Mouse (Mus musculus) neural tube, embryonic 14.5 days (tissue): ENCODE results near the gene Gpd1. TPM values are rescaled to one million over a fixed set of nuclear protein-coding genes. Genes with fewer than 3 reads are reported as not detected.
"Not testable (repeated sequence)": the region's sequence is repeated elsewhere in the genome, so short reads cannot be mapped to it uniquely, and the experiment has no call there.

Source experiments
- ATAC-seq: fragments of 200-750 bp; cut with Nextera tagmentation; 2 replicates; pipeline ENCODE4 v1.8.0; 2017; ENCODE audit warnings: low read depth, mild to moderate bottlenecking, moderate TSS enrichment, moderate library complexity
- H3K27ac ChIP-seq: fragments of 300-500 bp; sonication (generic); 2 replicates; pipeline ENCODE4 v1.5.1; 2014; ENCODE audit warnings: low read depth, mild to moderate bottlenecking, control low read depth, low read length, moderate library complexity, mixed read lengths
- H3K27me3 ChIP-seq: fragments of 300-500 bp; sonication (generic); 2 replicates; pipeline ENCODE4 v1.6.1; 2014; ENCODE audit warnings: low read length; ENCODE audit not compliant: control insufficient read depth, insufficient read depth
- H3K36me3 ChIP-seq: fragments of 300-500 bp; sonication (generic); 2 replicates; pipeline ENCODE4 v1.6.1; 2014; ENCODE audit warnings: low read length, mixed read lengths; ENCODE audit not compliant: control insufficient read depth, insufficient read depth
- H3K4me1 ChIP-seq: fragments of 300-500 bp; sonication (generic); 2 replicates; pipeline ENCODE4 v1.6.1; 2014; ENCODE audit warnings: low read length; ENCODE audit not compliant: control insufficient read depth, insufficient read depth
- H3K4me2 ChIP-seq: fragments of 300-500 bp; sonication (generic); 2 replicates; pipeline ENCODE4 v1.6.1; 2014; ENCODE audit warnings: mild to moderate bottlenecking, low read depth, low read length, control low read depth
- H3K4me3 ChIP-seq: fragments of 300-500 bp; sonication (generic); 2 replicates; pipeline ENCODE4 v1.5.1; 2014; ENCODE audit warnings: low read depth, low read length, control low read depth, mixed read lengths
- H3K9ac ChIP-seq: fragments of 300-500 bp; sonication (generic); replicated peaks from 2 replicates; pipeline ENCODE4 v1.6.1; 2014; ENCODE audit warnings: low read depth, mild to moderate bottlenecking, control low read depth, low read length, mixed read lengths
- H3K9me3 ChIP-seq: fragments of 300-500 bp; sonication (generic); 2 replicates; pipeline ENCODE4 v1.6.1; 2016; ENCODE audit warnings: low read length; ENCODE audit not compliant: control insufficient read depth
- WGBS: fragments of 180-500 bp; shearing (Covaris S2); extraction: QIAGEN DNeasy Blood & Tissue Kit; methylation state at CpG from one replicate; pipeline ENCODE4 v1.1.7; 2014; 5-methylcytosine and 5-hydroxymethylcytosine counted together
- polyA plus RNA-seq: library from polyadenylated mRNA; unstranded; fragments of >200 nt; fragmentation: Nextera tagmentation; extraction: Ambion mirVana; gene quantifications from 2 replicates; pipeline ENCODE4 v1.2.1, GENCODE M21; 2014

Gpd1 gene
- polyA plus RNA-seq, 1 experiment from 2014 or later, result 1.2 TPM

DNA sequence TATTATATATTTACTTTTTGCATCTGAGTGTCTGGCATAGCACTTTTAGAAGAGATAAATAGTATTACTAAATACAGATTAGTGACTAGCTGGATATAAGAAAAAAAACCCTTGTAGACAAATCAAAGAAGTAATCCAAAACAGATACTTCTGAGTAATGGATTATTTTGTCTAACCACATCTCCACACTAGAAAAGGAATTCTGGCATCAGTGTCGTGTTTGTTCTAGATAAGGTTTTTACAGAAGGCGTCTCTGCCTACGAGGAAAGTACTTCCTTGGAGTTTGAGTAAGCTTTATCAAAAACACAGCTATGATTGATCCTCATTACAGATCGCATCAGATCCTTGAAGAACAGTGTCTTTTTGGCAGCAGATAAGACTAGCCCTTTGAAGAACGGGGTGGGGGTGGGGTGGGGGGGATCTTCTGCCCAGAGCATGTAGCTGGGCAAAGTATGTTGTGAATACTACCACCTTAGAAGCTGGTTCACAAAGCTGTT is 53.7 kb downstream of the Gpd1 start:
- Histone ChIP-seq H3K9me3 (no peaks in the 10 kb centered on the region), H3K27me3 (no peaks in the 10 kb centered on the region), H3K4me2 (peak overlapping the region; percentile 80), H3K4me3 (peak overlapping the region; percentile 79), H3K4me1 (peaks cover 13% of the 10 kb centered on the region), H3K36me3 (no peaks in the 10 kb centered on the region), H3K27ac (peak overlapping the region; percentile 93), H3K9ac (peak overlapping the region; percentile 95)
- no peak for ATAC-seq
- 39% methylated on average over 5 of the region's 5 CpGs for WGBS

DNA sequence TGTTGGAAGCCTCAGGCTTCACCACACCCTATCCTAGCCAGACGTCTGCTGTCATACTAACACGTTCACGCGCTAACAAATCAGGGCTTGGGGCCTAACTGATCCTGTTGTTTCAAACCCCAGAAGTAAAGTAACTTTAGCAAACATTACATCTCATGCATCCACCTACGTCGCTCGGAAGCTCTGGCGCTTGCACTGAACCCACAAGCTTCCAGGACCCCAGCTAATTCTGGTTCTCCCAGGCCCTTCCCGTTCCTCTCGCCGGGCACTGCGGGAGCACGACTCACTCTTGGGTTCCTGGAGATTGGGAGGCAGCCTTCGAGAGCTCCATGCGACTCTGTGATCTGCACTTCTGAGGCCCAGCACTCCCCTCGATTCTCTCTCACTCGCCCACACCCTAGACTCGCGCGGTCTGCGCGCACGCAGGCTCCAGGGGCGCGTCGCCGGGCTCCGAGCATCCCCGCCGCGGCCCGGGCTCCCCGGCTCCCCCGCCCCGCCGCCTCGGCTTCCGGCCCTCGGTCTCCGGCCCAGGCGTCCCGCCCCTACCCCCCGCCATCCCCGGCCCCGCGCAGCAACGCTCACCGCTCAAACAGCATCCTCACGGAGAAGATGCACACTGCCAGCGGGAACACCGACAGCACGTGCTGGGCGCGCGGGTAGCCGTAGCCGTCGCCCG is 54.4 kb downstream of the Gpd1 start:
- no peaks in the 10 kb centered on the region for H3K27me3 ChIP-seq
- WGBS, result under 1% methylated on average over 58 of the region's 59 CpGs
- peak overlapping the region; percentile 93 for H3K27ac ChIP-seq
- peak overlapping the region; percentile 79 for H3K4me3 ChIP-seq
- H3K36me3 ChIP-seq, result no peaks in the 10 kb centered on the region
- H3K4me2 ChIP-seq, result peak overlapping the region; percentile 80
- ATAC-seq, result peak; percentile 75
- H3K9ac ChIP-seq, result peak overlapping the region; percentile 95
- H3K4me1 ChIP-seq, result peaks cover 13% of the 10 kb centered on the region
- no peaks in the 10 kb centered on the region for H3K9me3 ChIP-seq

DNA sequence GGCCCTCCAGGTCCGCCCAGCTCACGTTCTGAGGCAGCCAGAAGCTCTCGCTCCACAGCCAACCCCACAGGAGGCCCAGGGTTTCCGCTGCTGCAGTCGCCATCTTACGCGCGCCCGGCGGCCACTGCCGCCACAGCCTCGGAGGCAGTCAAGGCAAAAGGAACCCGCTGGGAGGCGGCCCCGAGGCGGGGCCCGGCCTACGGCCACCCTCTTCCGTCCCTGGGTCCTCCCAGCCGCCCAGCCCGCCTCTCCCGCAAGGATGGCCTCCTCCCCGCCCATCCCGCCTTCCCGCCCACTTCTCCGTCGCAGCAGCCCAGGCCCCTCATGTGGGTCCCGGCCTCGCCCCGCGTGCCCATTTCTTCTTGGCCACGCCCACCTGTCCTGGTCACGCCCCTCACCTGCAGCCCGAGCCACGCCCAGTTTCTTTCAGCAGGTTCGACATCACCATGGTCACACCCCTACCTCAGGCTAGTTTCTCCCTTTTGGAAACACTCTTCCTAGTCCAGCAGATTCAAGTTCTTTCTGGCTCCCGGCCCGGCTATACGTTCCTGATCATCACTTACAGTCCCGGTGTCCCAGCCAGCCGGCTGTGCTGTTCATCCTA is 55.1 kb downstream of the Gpd1 start:
- peak overlapping the region; percentile 79 for H3K4me3 ChIP-seq
- ATAC-seq, result peak; percentile 91
- H3K9ac ChIP-seq, result peak overlapping the region; percentile 95
- no peaks in the 10 kb centered on the region for H3K9me3 ChIP-seq
- WGBS, result under 1% methylated on average over 38 of the region's 41 CpGs
- H3K4me2 ChIP-seq, result peak overlapping the region; percentile 80
- H3K27me3 ChIP-seq, result no peaks in the 10 kb centered on the region
- no peaks in the 10 kb centered on the region for H3K36me3 ChIP-seq
- peaks cover 13% of the 10 kb centered on the region for H3K4me1 ChIP-seq
- H3K27ac ChIP-seq, result peak overlapping the region; percentile 93

DNA sequence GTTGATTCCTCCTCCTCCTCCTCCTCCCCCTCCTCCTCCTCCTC is 55.4 kb downstream of the Gpd1 start, which contains the start of gene Cers5:
Gene Cers5, minus strand, starts transcription at position 5 of the 44 bp plus-strand sequence.
- H3K36me3 ChIP-seq, H3K9me3 ChIP-seq, H3K27me3 ChIP-seq, ATAC-seq: not testable (repeated sequence)
- H3K4me2 ChIP-seq, result peak within 1 kb of the TSS; percentile 80
- peaks cover 13% of the 10 kb centered on the region for H3K4me1 ChIP-seq
- peak within 1 kb of the TSS; percentile 93 for H3K27ac ChIP-seq
- peak within 1 kb of the TSS; percentile 79 for H3K4me3 ChIP-seq
- peak within 1 kb of the TSS; percentile 95 for H3K9ac ChIP-seq

DNA sequence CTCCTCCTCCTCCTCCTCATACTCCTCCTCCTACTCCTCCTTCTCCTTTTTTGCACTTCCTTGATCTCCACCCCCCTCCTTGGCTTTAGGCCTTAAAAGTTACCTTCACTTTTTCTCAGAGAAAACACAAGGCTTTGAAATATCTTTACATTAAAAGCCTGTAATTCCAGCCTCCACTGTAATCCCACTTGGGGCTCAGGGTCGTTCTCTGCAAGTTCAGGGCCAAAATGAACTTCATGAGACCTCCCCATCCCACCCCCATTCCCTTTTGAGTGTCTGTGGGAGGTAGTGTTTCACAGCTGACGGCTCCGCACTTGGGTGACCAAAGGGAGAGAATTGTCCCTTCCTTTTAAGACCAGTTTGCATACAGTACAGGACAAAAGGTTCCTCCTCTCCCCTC is 55.6 kb downstream of the Gpd1 start:
- ATAC-seq, result no peak
- no peaks in the 10 kb centered on the region for H3K36me3 ChIP-seq
- no peaks in the 10 kb centered on the region for H3K27me3 ChIP-seq
- no peak overlapping the region for H3K4me3 ChIP-seq
- H3K4me1 ChIP-seq, result peaks cover 13% of the 10 kb centered on the region
- H3K27ac ChIP-seq, result no peak overlapping the region
- peak overlapping the region; percentile 80 for H3K4me2 ChIP-seq
- H3K9ac ChIP-seq, result no peak overlapping the region
- H3K9me3 ChIP-seq, result no peaks in the 10 kb centered on the region
- whole genome bisulfite sequencing, result 31% methylated on average over 3 of the region's 3 CpGs

Other genes starting within 250 kb of the Gpd1 start
- 19.7 and 20.2 TPM in 2 replicates for gene Bcdin3d, start 242.8 kb upstream of the Gpd1 start, polyA plus RNA-seq
- 24.0 and 32.0 TPM in 2 replicates for gene Faim2, start 189.3 kb upstream of the Gpd1 start, polyA plus RNA-seq
- not detected in 2 replicates for gene Aqp2, start 138.5 kb upstream of the Gpd1 start, polyA plus RNA-seq
- gene Aqp5, start 126.7 kb upstream of the Gpd1 start, polyA plus RNA-seq, result 1.4 and 2.1 TPM in 2 replicates
- 1.4 and 1.6 TPM in 2 replicates for gene Aqp6, start 116.1 kb upstream of the Gpd1 start, polyA plus RNA-seq
- gene Racgap1, start 65.9 kb upstream of the Gpd1 start, polyA plus RNA-seq, result 45.9 and 65.6 TPM in 2 replicates
- gene Asic1, start 47.1 kb upstream of the Gpd1 start, polyA plus RNA-seq, result 66.0 and 69.8 TPM in 2 replicates
- gene Smarcd1, start 15.4 kb upstream of the Gpd1 start, polyA plus RNA-seq, result 110 TPM in 2 replicates
- gene Gm17349, start 12.0 kb upstream of the Gpd1 start, polyA plus RNA-seq, result not detected in 2 replicates
- gene Cox14, start 8.1 kb downstream of the Gpd1 start, polyA plus RNA-seq, result 196 and 204 TPM in 2 replicates
- gene Cers5, start 55.4 kb downstream of the Gpd1 start, polyA plus RNA-seq, result 82.5 and 83.3 TPM in 2 replicates
- 14.9 and 20.4 TPM in 2 replicates for gene Lima1, start 157.9 kb downstream of the Gpd1 start, polyA plus RNA-seq
- gene Fam186a, start 249.5 kb downstream of the Gpd1 start, polyA plus RNA-seq, result 0.11 TPM in 1 of 2 replicates, not detected in the other